Mouse (Mus musculus) kidney, adult 2 months (tissue): ENCODE data around the gene Tasp1. TPM values are rescaled to one million over a fixed set of nuclear protein-coding genes. Genes with fewer than 3 reads are reported as not detected.
A peak's percentile ranks its signal among the peaks of the same experiment; 100 is the strongest.

Source experiments
- DNase-seq: peaks from one replicate; pipeline ENCODE4 v3.0.0; 2021
- H3K27ac ChIP-seq: fragments of 200-500 bp; 2 replicates; pipeline ENCODE4 v1.5.1; 2012; ENCODE audit warnings: low read depth, low read length, control low read depth, inconsistent platforms; ENCODE audit not compliant: insufficient read depth
- H3K27me3 ChIP-seq: fragments of 200-500 bp; replicated peaks from 2 replicates; pipeline ENCODE4 v1.6.1; 2012; ENCODE audit warnings: mild to moderate bottlenecking, moderate library complexity, low read length, inconsistent platforms; ENCODE audit not compliant: control insufficient read depth, insufficient read depth
- H3K36me3 ChIP-seq: fragments of 200-500 bp; 2 replicates; pipeline ENCODE4 v1.6.1; 2012; ENCODE audit warnings: mild to moderate bottlenecking, moderate library complexity, low read length, inconsistent platforms; ENCODE audit not compliant: control insufficient read depth, insufficient read depth
- H3K4me1 ChIP-seq: fragments of 200-500 bp; 2 replicates; pipeline ENCODE4 v1.6.1; 2011; ENCODE audit warnings: low read length; ENCODE audit not compliant: control insufficient read depth, insufficient read depth
- H3K4me3 ChIP-seq: fragments of 200-500 bp; 2 replicates; pipeline ENCODE4 v1.5.1; 2011; ENCODE audit warnings: mild to moderate bottlenecking, low read depth, low read length, control low read depth; ENCODE audit not compliant: insufficient read depth
- CTCF ChIP-seq: fragments of 200-500 bp; conservative IDR thresholded peaks from 2 replicates; pipeline ENCODE4 v1.5.1; 2011; ENCODE audit warnings: low read depth, mild to moderate bottlenecking, control low read depth, low read length, moderate library complexity, mixed read lengths; ENCODE audit not compliant: insufficient read depth, insufficient read length
- POLR2A ChIP-seq: fragments of 200-500 bp; IDR thresholded peaks from one replicate; pipeline ENCODE4 v1.6.1; 2011; ENCODE audit warnings: low read depth, low read length, control low read depth
- WGBS: fragments of 180-500 bp; shearing (Covaris S2); methylation state at CpG from one replicate; pipeline ENCODE4 v1.1.7; 2018; 5-methylcytosine and 5-hydroxymethylcytosine counted together
- polyA plus RNA-seq: library from polyadenylated mRNA; depleted of rRNA; stranded (reverse); fragments of >200 nt; gene quantifications from 2 replicates; pipeline ENCODE4 v1.2.3, GENCODE M21; 2012; rRNA removed

Tasp1 gene
- polyA plus RNA-seq: 4.2 and 5.0 TPM in 2 replicates

- no peaks in the 10 kb centered on the region for H3K36me3 ChIP-seq
These were observed at the start of gene Tasp1 for GRCm38 (mm10) chr2:140066353-140067314. Gene Tasp1, minus strand, starts transcription at chr2:140066805.

GRCm38 (mm10) chr2:140113851-140114250, 47.2 kb upstream of the Tasp1 start:
- H3K4me1 ChIP-seq: no peaks in the 10 kb centered on the region
- DNase-seq: no peak
- H3K27ac ChIP-seq: no peak overlapping the region
- no peaks in the 10 kb centered on the region; the same call in 1 of the 2 replicates for H3K27me3 ChIP-seq
- TF ChIP-seq POLR2A (no peak), CTCF (no peak)
- WGBS: 90% methylated on average over 8 of the region's 8 CpGs
- no peak overlapping the region for H3K4me3 ChIP-seq
- no peaks in the 10 kb centered on the region for H3K36me3 ChIP-seq

More at GRCm38 (mm10) chr2:140066353-140067314, at the start of gene Tasp1:
- WGBS: under 1% methylated on average over 68 of the region's 68 CpGs
- Histone ChIP-seq H3K27me3 (no peaks in the 10 kb centered on the region), H3K4me3 (peak within 1 kb of the TSS; percentile 77), H3K27ac (peak within 1 kb of the TSS; percentile 58), H3K4me1 (0 out of 2 replicates have a peak, but pooled peaks cover 3% of the 10 kb centered on the region)
- DNase-seq: peak; percentile 97
- TF ChIP-seq CTCF (no peak), POLR2A (peak; percentile 79)

- 15% methylated on average over 1 of the region's 1 CpGs for WGBS
- H3K4me1 ChIP-seq: no peaks in the 10 kb centered on the region
- H3K4me3 ChIP-seq: no peak overlapping the region
- H3K27me3 ChIP-seq: no peaks in the 10 kb centered on the region; the same call in 1 of the 2 replicates
- no peak for DNase-seq
- no peaks in the 10 kb centered on the region for H3K36me3 ChIP-seq
- H3K27ac ChIP-seq: no peak overlapping the region
- TF ChIP-seq CTCF (no peak), POLR2A (no peak)
These were observed 42.3 kb upstream of the Tasp1 start for GRCm38 (mm10) chr2:140108945-140109344.

GRCm38 (mm10) chr2:140107641-140108040, 41.0 kb upstream of the Tasp1 start:
- no peak for TF ChIP-seq CTCF
- TF ChIP-seq POLR2A: no peak
- DNase-seq: no peak
- H3K4me1 ChIP-seq: no peaks in the 10 kb centered on the region
- H3K4me3 ChIP-seq: no peak overlapping the region
- no peak overlapping the region for H3K27ac ChIP-seq
- no peaks in the 10 kb centered on the region for H3K36me3 ChIP-seq
- WGBS: 91% methylated on average over 4 of the region's 4 CpGs
- H3K27me3 ChIP-seq: no peaks in the 10 kb centered on the region

- 63% methylated on average over 3 of the region's 3 CpGs for WGBS
- TF ChIP-seq CTCF (no peak), POLR2A (no peak)
- Histone ChIP-seq H3K27me3 (no peaks in the 10 kb centered on the region), H3K36me3 (no peaks in the 10 kb centered on the region), H3K27ac (no peak overlapping the region), H3K4me1 (no peaks in the 10 kb centered on the region), H3K4me3 (no peak overlapping the region)
- DNase-seq: no peak
These were observed 38.3 kb upstream of the Tasp1 start for GRCm38 (mm10) chr2:140104951-140105350.

GRCm38 (mm10) chr2:140100551-140101474, 34.2 kb upstream of the Tasp1 start:
- H3K36me3 ChIP-seq: no peaks in the 10 kb centered on the region
- WGBS: 71% methylated on average over 3 of the region's 3 CpGs
- no peak for DNase-seq
- H3K27me3 ChIP-seq: no peaks in the 10 kb centered on the region
- TF ChIP-seq CTCF: no peak
- no peak for TF ChIP-seq POLR2A
- H3K4me1 ChIP-seq: no peaks in the 10 kb centered on the region
- H3K27ac ChIP-seq: no peak overlapping the region
- H3K4me3 ChIP-seq: no peak overlapping the region

GRCm38 (mm10) chr2:140099971-140100370, 33.4 kb upstream of the Tasp1 start:
- Histone ChIP-seq H3K4me1 (no peaks in the 10 kb centered on the region), H3K4me3 (no peak overlapping the region), H3K27ac (no peak overlapping the region), H3K27me3 (no peaks in the 10 kb centered on the region), H3K36me3 (no peaks in the 10 kb centered on the region)
- DNase-seq: no peak
- WGBS: 81% methylated on average over 3 of the region's 3 CpGs
- TF ChIP-seq POLR2A (no peak), CTCF (no peak)
